Mouse (Mus musculus): ENCODE data around the gene Aym1. TPM values are rescaled to one million over a fixed set of nuclear protein-coding genes. Genes with fewer than 3 reads are reported as not detected.

Gene Aym1
- polyA plus RNA-seq, 1 experiment from 2014 or later: not detected

DNA sequence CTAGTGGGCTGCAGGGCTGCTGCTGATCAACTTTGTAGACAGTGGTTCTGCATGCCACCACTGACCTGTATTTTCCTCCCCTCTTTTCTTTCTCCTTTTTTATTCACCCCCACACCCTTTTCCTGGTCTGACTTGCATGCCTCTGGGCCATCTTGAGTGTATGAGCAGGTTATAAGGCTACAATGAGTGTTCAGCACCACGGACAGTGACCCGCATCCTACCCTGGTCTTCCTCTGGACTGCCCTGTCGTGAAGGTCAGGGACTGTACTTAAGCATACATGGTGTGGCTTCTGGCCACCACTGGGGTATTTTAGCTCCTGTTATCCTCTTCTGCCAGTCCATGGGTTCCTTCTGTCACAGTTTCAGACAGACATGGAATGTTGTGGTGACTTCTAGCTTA, 50.3 kb downstream of the Aym1 start:
- no peak overlapping the region for H3K9ac ChIP-seq (ENCODE audit: low read length)
- no peak overlapping the region for H3K4me3 ChIP-seq (ENCODE audit: low read depth, low read length)
- no peaks in the 10 kb centered on the region for H3K4me1 ChIP-seq (ENCODE audit: control insufficient read depth, insufficient read depth, low read length)
- ATAC-seq: no peak
- no peaks in the 10 kb centered on the region for H3K36me3 ChIP-seq (ENCODE audit: control insufficient read depth, insufficient read depth, low read length)
- H3K9me3 ChIP-seq (replicated peaks; ENCODE audit: control insufficient read depth, low read length): no peaks in the 10 kb centered on the region
- no peaks in the 10 kb centered on the region for H3K27me3 ChIP-seq (replicated peaks; ENCODE audit: control insufficient read depth, insufficient read depth, low read length)
- DNase-seq (ENCODE audit: low spot score): no peak
- no peak overlapping the region for H3K27ac ChIP-seq (ENCODE audit: low read depth, low read length)
- H3K4me2 ChIP-seq (ENCODE audit: low read length): no peak overlapping the region
- 11% methylated on average over 3 of the region's 3 CpGs for WGBS

Small RNA genes lying within 50 kb of the gene (microRNA-seq; reads per million reads assigned to microRNA genes)
- not detected for gene Mir7229
- not detected for gene Mir7230

Other genes starting within 250 kb of the Aym1 start
- gene 2900026A02Rik, start 136.1 kb upstream of the Aym1 start, polyA plus RNA-seq (2014; fragmentation: Nextera tagmentation; extraction: Ambion mirVana): 2.1 and 2.7 TPM in 2 replicates
- not detected in 2 replicates for gene Tmem211, start 130.4 kb upstream of the Aym1 start, polyA plus RNA-seq (2014; fragmentation: Nextera tagmentation; extraction: Ambion mirVana)
- 6.7 and 8.9 TPM in 2 replicates for gene Sgsm1, start 46.5 kb upstream of the Aym1 start, polyA plus RNA-seq (2014; fragmentation: Nextera tagmentation; extraction: Ambion mirVana)
- 3.4 and 5.3 TPM in 2 replicates for gene Wscd2, start 133.0 kb downstream of the Aym1 start, polyA plus RNA-seq (2014; fragmentation: Nextera tagmentation; extraction: Ambion mirVana)

All from forebrain, embryonic 14.5 days (tissue).